Comparison of ENCODE assay signal across 8 mouse cellular contexts in the genomic region with DNA sequence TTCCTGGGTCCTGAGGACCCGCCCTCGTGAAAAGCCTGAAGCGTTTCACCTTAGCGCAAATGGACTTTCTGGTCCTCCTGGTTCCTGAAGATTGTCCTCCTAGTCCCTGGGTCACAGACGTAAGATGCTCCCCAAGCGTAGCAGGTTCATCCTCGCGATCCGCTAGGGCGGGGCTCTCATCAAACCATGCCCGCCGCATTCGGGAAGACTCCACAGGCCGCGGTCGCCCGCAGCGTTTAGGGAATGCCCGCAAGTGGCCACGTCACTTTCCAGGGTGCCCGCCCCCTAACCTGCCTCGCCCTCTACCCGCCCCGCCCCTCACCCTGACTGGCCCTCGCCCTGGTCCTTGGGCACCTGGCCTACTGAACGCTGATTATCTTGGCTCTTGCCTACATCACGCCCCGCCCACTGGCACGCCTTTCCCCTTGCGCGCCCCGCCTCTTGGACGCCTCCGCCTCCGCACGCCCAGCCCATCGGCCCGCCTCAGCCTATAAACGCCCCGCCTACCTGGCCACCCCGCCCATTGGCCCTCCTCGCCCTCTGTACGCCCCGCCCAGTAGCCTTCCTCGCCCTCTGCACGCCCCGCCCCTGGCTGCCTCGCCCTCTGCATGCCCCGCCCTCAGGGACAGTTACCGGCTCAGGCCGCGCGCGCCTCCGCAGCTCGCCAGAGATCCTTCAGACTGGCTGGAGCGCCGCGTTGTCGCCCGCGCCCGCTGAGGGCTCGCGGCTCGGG. TPM values are rescaled to one million over a fixed set of nuclear protein-coding genes. Genes with fewer than 3 reads are reported as not detected.
DNase-seq lines count a peak whose midpoint lies in the region; ATAC-seq and TF ChIP-seq lines count a peak whose summit lies in the region.

A gene (plus strand): TSS at position 659 of the 733 bp plus-strand sequence.

- H3K9me3 ChIP-seq in embryonic facial prominence, embryonic 15.5 days (replicated peaks), result no peaks in the 10 kb centered on the region
- H3K9me3 ChIP-seq in limb, embryonic 14.5 days (ENCODE audit: control insufficient read depth, low read length), result no peaks in the 10 kb centered on the region
- H3K9me3 ChIP-seq in midbrain, postnatal 0 days (ENCODE audit: low read length), result no peaks in the 10 kb centered on the region

- peaks cover 11% of the 10 kb centered on the region for H3K27me3 ChIP-seq in embryonic facial prominence, embryonic 15.5 days
- 0 out of 2 replicates have a peak, but pooled peaks cover 13% of the 10 kb centered on the region for H3K27me3 ChIP-seq in limb, embryonic 14.5 days (ENCODE audit: control insufficient read depth, insufficient read depth, low read length)
- no peaks in the 10 kb centered on the region for H3K27me3 ChIP-seq in midbrain, postnatal 0 days (ENCODE audit: insufficient read depth, low read length)

- no peak for TF ChIP-seq CTCF in bone marrow, adult 2 months (IDR thresholded peaks at IDR 0.05; ENCODE audit: control insufficient read depth, insufficient read depth, low read length)
- no peak; the same call in 1 of the 2 replicates for TF ChIP-seq CTCF in midbrain, postnatal 0 days (IDR thresholded peaks at IDR 0.05)

- DNase-seq in 416B (ENCODE audit: low read depth), result peak; percentile 99
- DNase-seq in heart, adult 8-10 months (ENCODE audit: low spot score), result peak; percentile 99
- DNase-seq in kidney, adult 9 months, result peak; percentile 100
- peak; percentile 95 for DNase-seq in limb, embryonic 14.5 days (ENCODE audit: low spot score)
- peak; percentile 95 for DNase-seq in midbrain, postnatal 0 days (ENCODE audit: low spot score)
- DNase-seq in spleen, postnatal 14 days (ENCODE audit: low spot score in 2 of 2), result peak; percentile 100

- H3K4me2 ChIP-seq in embryonic facial prominence, embryonic 15.5 days (replicated peaks), result peak within 1 kb of the TSS; percentile 100
- H3K4me2 ChIP-seq in limb, embryonic 14.5 days (replicated peaks; ENCODE audit: low read depth, low read length, severe bottlenecking), result peak within 1 kb of the TSS; percentile 99
- peak within 1 kb of the TSS; percentile 92 for H3K4me2 ChIP-seq in midbrain, postnatal 0 days (ENCODE audit: low read depth, low read length, poor library complexity, severe bottlenecking)

- H3K27ac ChIP-seq in bone marrow, adult 2 months (ENCODE audit: control insufficient read depth, insufficient read depth, low read depth, low read length, poor library complexity), result peak within 1 kb of the TSS; percentile 95
- H3K27ac ChIP-seq in embryonic facial prominence, embryonic 15.5 days (replicated peaks), result 0 out of 2 replicates have a peak within 1 kb of the TSS, but pooled peaks have one; percentile 48
- H3K27ac ChIP-seq in limb, embryonic 14.5 days (replicated peaks; ENCODE audit: low read depth, low read length), result no peak within 1 kb of the TSS
- H3K27ac ChIP-seq in midbrain, postnatal 0 days (ENCODE audit: low read depth, low read length), result peak within 1 kb of the TSS; percentile 63

- TF ChIP-seq POLR2A in bone marrow, adult 2 months (IDR thresholded peaks at IDR 0.05; ENCODE audit: borderline replicate concordance, control insufficient read depth, low read depth, low read length), result peak; percentile 98
- TF ChIP-seq POLR2A in limb, embryonic 14.5 days (IDR thresholded peaks at IDR 0.05; ENCODE audit: borderline replicate concordance, extremely low read depth, insufficient read depth, insufficient read length), result no peak

- H3K4me3 ChIP-seq in bone marrow, adult 2 months (replicated peaks; ENCODE audit: control insufficient read depth, low read depth, low read length), result peak within 1 kb of the TSS; percentile 98
- peak within 1 kb of the TSS; percentile 68 for H3K4me3 ChIP-seq in embryonic facial prominence, embryonic 15.5 days (replicated peaks)
- H3K4me3 ChIP-seq in limb, embryonic 14.5 days (replicated peaks; ENCODE audit: low read length), result peak within 1 kb of the TSS; percentile 66
- H3K4me3 ChIP-seq in midbrain, postnatal 0 days (ENCODE audit: low read depth, low read length), result peak within 1 kb of the TSS; percentile 75

- 1% methylated on average over 65 of the region's 66 CpGs for WGBS in bone marrow, adult 2 months
- under 1% methylated on average over 66 of the region's 66 CpGs for WGBS in embryonic facial prominence, embryonic 15.5 days
- WGBS in limb, embryonic 14.5 days, result 3% methylated on average over 54 of the region's 66 CpGs
- 0% methylated on average over 62 of the region's 66 CpGs for WGBS in midbrain, postnatal 0 days

- H3K36me3 ChIP-seq in embryonic facial prominence, embryonic 15.5 days, result no peaks in the 10 kb centered on the region
- H3K36me3 ChIP-seq in limb, embryonic 14.5 days (ENCODE audit: control insufficient read depth, insufficient read depth, low read length), result no peaks in the 10 kb centered on the region
- H3K36me3 ChIP-seq in midbrain, postnatal 0 days (ENCODE audit: insufficient read depth, low read length), result no peaks in the 10 kb centered on the region

- H3K4me1 ChIP-seq in bone marrow, adult 2 months (ENCODE audit: control insufficient read depth, insufficient read depth, low read length), result no peaks in the 10 kb centered on the region; the same call in 1 of the 2 replicates
- peaks cover 14% of the 10 kb centered on the region; the same call in 1 of the 2 replicates for H3K4me1 ChIP-seq in embryonic facial prominence, embryonic 15.5 days
- H3K4me1 ChIP-seq in limb, embryonic 14.5 days (ENCODE audit: control insufficient read depth, insufficient read depth, low read length), result no peaks in the 10 kb centered on the region
- no peaks in the 10 kb centered on the region for H3K4me1 ChIP-seq in midbrain, postnatal 0 days (ENCODE audit: insufficient read depth, low read length)

- peak; percentile 96 for ATAC-seq in embryonic facial prominence, embryonic 15.5 days (ENCODE audit: insufficient number of reproducible peaks, low FRiP score, low TSS enrichment, low read depth)
- peak; percentile 96 for ATAC-seq in limb, embryonic 14.5 days (ENCODE audit: low FRiP score, low read depth)
- ATAC-seq in midbrain, postnatal 0 days (ENCODE audit: low FRiP score), result peak; percentile 94

- H3K9ac ChIP-seq in embryonic facial prominence, embryonic 15.5 days, result peak within 1 kb of the TSS; percentile 37
- H3K9ac ChIP-seq in limb, embryonic 14.5 days (ENCODE audit: low read depth, low read length, severe bottlenecking), result peak within 1 kb of the TSS; percentile 64
- peak within 1 kb of the TSS; percentile 71 for H3K9ac ChIP-seq in midbrain, postnatal 0 days (replicated peaks; ENCODE audit: low read length, poor library complexity, severe bottlenecking)

RNA-seq across cellular contexts. Expression of the gene that starts here (rescaled TPM):
- 28.6 and 40.4 TPM in 2 replicates for polyA plus RNA-seq in bone marrow, adult 2 months (2011; ENCODE audit: insufficient read depth, insufficient read length, low replicate concordance, missing spikeins)
- 2.2 and 2.7 TPM in 2 replicates for polyA plus RNA-seq in embryonic facial prominence, embryonic 15.5 days (2015; fragmentation: Nextera tagmentation; extraction: Ambion mirVana)
- 10 to 100 TPM; 59.3 to 71.1 (median 65.5) TPM for total RNA-seq in heart, adult 8-10 months (2022)
- polyA plus RNA-seq in limb, embryonic 14.5 days (2012; rRNA removed), result 2.1 and 3.5 TPM in 2 replicates
- 2.0 and 4.0 TPM in 2 replicates for polyA plus RNA-seq in limb, embryonic 14.5 days (2014; fragmentation: Nextera tagmentation; extraction: Ambion mirVana)
- total RNA-seq in midbrain, postnatal 0 days (2014; rRNA removed), result 11.9 and 12.8 TPM in 2 replicates
- 3.2 and 5.0 TPM in 2 replicates for polyA plus RNA-seq in midbrain, postnatal 0 days (2015; fragmentation: Nextera tagmentation; extraction: Ambion mirVana)
